Mouse (Mus musculus) ES-CJ7 (cell line): ENCODE results near the gene Tsga10.

Experiments used
- DNase-seq: peaks from one replicate; pipeline ENCODE4 v3.0.0; 2011; ENCODE audit warnings: low read depth, low spot score

The Tsga10 gene

GRCm38 (mm10) chr1:37864511-37865400, 1.5 kb downstream of the Tsga10 start:
- peak; percentile 100 for DNase-seq

GRCm38 (mm10) chr1:37850696-37851095, 15.5 kb downstream of the Tsga10 start:
- no peak for DNase-seq

DNA sequence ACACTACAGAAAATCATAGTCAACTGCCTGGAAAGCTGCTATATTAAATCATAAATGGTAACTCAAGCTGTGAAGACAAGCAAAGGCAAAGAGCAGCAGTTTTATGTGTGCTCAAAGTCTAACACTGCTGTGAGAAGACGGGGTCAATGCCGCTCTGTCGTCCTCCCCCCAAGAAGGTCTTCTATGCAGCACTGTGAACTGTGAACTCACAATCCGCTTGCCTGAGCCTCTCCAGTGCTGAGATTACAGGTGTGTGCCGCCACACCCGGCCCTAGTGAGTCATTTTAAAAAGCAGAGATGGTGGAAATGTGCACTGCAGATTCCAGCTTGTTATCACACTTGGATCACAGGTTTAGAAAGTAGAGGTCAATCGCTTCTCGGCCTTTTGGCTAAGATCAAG, 19.4 kb downstream of the Tsga10 start:
- DNase-seq = no peak

- DNase-seq = no peak
Measured at GRCm38 (mm10) chr1:37831681-37832080, 34.5 kb downstream of the Tsga10 start.

DNA sequence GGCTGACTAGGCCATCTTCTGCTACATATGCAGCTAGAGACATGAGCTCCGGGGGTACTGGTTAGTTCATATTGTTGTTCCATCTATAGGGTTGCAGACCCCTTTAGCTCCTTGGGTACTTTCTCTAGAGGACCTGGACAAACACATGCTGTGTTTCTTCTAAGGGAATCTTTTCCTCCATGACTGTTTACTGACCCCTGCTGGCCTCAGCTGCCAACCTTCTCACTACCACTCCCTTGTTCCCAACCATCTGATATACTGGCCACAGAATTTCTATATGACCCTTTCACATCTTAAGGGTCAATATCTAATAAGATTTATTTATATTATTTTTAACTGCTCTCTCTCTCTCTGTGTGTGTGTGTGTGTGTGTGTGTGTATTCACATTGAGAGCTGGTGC, 63.9 kb downstream of the Tsga10 start:
- peak; percentile 12 for DNase-seq

DNA sequence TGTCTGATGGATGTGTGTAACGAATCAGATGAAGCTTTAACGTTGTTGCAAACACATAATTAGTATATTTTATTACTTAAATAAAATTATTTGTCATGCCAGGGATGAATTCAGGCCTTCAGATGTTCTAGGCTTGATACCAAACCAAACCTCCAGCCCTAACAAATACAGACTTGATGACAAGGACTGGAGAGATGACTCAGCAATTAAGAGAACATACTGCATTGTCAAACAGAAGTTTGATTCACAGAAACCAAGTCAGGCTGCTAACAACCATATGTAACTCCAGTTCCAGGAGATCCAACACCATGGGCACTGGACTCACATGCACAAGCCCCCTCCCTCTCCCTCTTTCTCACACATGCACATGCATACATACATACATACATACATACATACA, 65.9 kb downstream of the Tsga10 start:
- DNase-seq = no peak

GRCm38 (mm10) chr1:37799505-37799904, 66.7 kb downstream of the Tsga10 start:
- no peak for DNase-seq

- no peak for DNase-seq
Measured at GRCm38 (mm10) chr1:37759407-37759806, 106.8 kb downstream of the Tsga10 start.

- no peak for DNase-seq
Measured at GRCm38 (mm10) chr1:37744650-37745259, 121.5 kb downstream of the Tsga10 start.

GRCm38 (mm10) chr1:37742602-37743270, 123.5 kb downstream of the Tsga10 start:
- no peak for DNase-seq

GRCm38 (mm10) chr1:37742126-37742525, 124.1 kb downstream of the Tsga10 start:
- no peak for DNase-seq

DNA sequence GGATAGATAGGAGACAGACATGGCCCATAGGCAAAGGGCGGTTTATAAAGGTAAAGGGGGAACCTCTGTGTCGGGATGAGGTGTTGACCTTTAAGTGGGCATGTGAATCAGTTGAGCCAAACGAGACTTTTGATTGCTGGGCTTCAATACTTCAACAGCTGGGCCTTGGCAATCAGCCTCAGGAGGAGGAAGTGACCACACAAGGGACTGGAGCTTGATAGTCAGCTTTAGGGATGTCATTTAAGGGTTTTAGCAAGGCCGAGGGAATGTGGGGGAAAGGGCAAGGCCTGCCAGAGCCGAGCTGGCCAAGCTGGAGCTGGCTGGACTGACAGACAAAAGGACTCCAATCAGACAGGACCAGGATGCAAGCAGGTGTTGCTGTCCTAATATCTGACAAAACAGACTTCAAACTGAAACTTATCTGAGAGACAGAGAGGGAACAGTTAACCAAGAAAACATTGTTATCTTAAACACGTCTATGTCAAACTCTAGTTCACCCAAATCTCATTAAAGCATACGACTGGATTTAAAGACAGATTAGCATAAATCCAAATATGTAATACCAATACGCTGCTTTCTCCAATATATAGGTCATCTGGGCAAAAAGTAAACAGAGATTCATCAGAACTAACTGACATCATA, 125.9 kb downstream of the Tsga10 start:
- no peak for DNase-seq

DNA sequence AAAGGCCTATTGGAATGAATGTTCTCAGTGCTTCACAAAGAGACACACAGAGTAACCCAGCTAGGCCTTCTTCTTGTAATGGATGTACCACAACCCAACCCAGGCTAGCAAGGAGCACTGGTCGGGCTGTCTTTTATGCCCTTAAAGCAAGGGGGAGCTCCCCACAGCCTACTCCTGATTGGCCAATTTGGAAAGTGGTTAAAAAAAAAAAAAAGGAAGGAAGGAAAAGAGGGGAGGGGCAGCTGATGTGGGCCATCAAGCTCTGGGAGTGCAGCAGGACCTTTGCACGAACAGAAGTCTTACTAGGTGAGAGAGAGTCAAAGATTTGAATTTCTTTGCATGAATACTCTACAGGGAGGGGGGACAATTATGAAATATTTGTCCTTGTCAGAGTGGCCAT, 127.3 kb downstream of the Tsga10 start:
- no peak for DNase-seq

DNA sequence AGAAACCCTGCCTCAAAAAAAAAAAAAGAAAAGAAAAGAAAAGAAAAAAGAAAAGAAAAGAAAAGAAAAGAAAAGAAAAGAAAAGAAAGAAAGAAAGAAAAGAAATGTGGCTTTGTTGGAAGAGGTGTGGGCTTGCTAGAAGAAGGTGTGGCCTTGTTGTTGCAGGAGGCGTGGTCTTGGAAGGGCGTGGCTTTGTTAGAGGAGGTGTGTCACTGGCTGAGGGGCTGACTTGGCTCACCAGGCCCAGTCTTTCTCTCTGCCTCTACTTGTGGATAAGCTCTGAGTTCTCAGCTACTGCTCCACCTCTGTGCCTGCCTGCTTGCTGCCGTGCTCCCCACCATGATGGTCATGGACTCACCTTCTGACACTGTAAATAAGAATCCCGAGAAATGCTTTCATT, 129.2 kb downstream of the Tsga10 start:
- DNase-seq = peak; percentile 63

GRCm38 (mm10) chr1:37735932-37736331, 130.3 kb downstream of the Tsga10 start:
- DNase-seq = no peak

- DNase-seq = no peak
Measured at GRCm38 (mm10) chr1:37734841-37735240, 131.4 kb downstream of the Tsga10 start.

GRCm38 (mm10) chr1:37729353-37729752, 136.9 kb downstream of the Tsga10 start:
- DNase-seq = no peak

GRCm38 (mm10) chr1:37728053-37728452, 138.2 kb downstream of the Tsga10 start:
- DNase-seq = no peak

GRCm38 (mm10) chr1:37727186-37727585, 139.0 kb downstream of the Tsga10 start:
- DNase-seq = no peak

GRCm38 (mm10) chr1:37726426-37726825, 139.8 kb downstream of the Tsga10 start:
- DNase-seq = no peak

GRCm38 (mm10) chr1:37725880-37726279, 140.3 kb downstream of the Tsga10 start:
- DNase-seq = no peak

DNA sequence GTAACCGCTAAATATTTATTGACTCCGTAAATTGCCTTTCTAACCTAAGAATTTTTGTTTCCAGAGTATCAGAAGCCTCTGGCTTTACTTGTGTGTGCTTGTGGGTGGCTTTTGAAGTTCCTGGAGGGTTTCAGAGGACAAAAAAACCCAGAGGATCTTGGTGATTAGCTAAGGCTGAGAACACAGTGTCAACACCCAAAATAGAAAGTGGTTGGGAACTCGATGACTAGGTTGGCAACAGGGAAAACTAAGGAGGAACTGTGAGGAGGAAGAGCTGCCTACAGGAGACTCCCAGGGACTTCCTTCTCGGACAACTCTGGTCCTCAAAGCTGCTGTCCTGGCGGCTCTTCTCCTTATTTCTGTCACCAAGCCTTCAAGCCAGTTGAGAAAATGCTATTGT, 145.1 kb downstream of the Tsga10 start:
- no peak for DNase-seq
